Mouse (Mus musculus) brain, embryonic 18.5 days (tissue): ENCODE data around the gene Hrh1.

Source experiments
- DNase-seq: peaks from one replicate; pipeline ENCODE4 v3.0.0-alpha.2; 2012; ENCODE audit warnings: low read depth, low spot score

The Hrh1 gene

DNA sequence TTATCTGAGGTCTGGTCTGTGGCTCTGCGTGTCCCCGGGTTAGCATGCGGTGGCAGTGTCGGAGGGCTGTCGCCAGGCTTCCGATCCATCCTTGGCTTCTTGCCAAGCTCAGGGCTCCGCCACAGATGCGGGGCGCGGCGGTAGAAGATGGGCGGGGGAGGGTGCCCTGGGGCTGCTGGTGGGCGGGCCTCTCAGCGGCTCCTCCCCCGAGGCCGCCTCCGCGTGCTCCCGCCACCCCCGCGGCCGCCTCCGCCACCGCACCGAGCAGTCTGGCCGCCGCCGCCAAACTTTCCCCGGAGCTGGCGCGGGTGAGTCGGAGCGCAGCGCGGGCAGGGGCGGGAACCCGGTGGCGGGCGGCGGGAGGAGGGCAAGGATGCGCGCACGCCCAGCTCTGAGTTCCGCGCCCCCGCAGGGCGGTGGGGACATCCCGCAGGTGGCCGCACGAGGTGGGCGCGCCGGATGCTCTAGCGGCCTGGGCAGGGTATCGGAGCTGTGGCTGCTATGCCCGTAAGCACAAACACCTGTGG is at the start of gene Hrh1:
Hrh1 (plus strand) TSS at position 246 of the 527 bp plus-strand sequence.
- no peak for DNase-seq

DNA sequence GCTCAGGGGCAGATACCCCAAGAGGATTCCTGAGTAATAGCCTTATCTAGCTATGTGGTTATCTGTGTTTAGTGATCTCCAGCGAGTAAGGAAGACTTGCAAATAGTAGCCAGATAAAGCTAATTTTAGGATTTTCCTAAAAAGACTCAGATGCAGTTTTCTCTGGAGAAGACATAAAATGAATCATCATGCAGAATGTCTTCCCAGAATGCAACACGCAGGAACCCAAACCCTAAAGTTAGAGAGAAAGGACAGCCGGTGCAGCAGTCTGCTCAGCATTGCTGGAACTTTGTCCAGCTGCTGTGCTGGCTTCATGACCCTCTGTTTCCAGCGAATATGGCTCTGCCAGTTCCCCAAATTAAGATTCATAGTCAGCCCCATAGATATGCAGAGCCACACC is 43.1 kb upstream of the Hrh1 start:
- no peak for DNase-seq

DNA sequence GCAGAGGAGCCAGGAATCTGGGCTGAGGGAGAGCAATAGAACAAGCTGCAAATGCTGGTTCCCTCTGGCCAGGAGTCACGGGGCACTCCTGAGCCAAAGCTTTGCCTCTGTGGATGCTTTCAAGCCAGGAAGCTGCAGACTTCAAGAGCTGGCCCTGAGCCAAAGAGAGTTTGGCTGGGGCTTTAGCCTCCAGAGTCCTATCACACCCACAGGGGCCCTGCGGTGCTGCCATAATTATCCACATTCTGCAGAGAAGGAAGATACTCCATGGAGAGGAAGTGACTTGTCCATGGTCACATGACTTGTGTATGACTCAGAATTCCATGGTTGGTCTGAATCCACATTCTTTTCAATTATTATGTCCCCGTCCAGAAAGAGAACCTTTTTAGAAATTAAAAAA is 39.6 kb upstream of the Hrh1 start:
- DNase-seq = no peak

DNA sequence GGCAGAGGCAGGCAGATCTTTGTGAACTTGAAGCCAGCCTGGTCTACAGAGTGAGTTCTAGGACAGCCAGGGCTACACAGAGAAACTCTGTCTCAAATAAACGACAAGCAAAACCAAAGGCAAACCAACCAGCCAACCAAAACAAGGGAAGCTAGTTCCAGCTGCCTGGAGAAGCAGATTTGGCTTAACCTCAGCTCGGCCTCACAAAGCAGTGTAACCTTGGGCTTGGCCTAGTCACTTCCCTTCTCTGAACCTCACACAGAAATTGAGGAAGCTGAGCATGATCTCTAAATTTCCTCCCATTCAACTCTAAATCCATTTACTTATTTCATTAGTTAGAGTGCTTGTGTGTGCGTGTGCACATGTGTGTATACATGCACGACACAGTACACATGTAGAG is 35.4 kb upstream of the Hrh1 start:
- DNase-seq = no peak

DNA sequence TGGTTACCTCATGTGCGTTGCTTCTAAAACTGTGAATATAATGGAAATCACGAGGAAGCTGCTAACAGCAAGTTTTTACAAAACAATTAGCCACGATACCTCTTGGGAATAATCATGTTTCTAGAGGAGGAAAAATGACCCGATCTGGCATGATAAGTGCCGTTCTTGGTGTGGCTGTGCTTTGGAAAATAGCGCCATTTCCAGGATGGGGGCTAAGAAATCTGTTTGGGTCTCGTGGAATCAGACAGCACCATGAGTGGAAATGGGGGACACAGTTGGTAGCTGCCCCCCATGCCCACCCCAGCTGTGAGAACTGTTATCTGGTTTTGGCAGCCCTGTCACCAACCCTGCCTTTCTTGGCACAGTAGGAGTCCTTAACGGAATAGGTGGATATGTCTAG is 34.0 kb upstream of the Hrh1 start:
- DNase-seq = no peak

DNA sequence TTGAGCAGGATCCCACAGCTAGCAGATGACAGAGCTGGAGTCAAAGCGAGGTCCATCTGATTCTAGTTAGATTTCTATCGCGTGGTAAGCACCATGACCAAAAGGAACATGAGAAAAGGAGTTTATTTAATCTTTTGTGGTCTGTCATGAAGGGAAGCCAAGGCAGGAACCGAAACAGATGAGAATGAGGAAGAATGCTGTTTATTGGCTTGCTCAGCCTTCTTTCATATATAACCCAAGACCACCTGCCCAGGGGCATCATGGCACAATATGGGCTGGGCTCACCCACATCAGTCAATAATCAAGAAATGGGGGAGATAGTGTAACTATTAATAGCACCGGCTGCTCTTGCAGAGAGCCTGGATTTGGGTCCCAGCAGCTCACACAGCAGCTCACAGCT is 33.0 kb upstream of the Hrh1 start:
- no peak for DNase-seq

DNA sequence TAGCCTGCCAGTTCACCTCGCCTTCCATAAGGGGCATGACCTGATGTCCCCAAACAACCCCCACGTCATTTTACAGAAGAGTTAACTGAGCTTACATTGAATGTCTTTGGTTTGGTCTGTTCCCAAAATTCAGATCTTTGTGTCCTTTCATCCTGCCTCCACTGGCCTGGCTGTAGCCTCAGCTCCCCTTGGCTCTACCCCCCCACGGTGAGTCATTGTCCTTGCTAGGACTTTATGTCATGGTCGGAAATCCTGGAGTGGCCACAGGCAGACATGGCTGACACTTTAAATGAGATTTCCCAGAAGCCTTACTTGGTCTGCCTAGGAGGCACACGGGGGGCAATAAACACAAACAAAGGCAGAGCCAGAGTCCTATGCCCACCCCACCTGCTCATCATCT is 31.5 kb upstream of the Hrh1 start:
- DNase-seq = no peak

DNA sequence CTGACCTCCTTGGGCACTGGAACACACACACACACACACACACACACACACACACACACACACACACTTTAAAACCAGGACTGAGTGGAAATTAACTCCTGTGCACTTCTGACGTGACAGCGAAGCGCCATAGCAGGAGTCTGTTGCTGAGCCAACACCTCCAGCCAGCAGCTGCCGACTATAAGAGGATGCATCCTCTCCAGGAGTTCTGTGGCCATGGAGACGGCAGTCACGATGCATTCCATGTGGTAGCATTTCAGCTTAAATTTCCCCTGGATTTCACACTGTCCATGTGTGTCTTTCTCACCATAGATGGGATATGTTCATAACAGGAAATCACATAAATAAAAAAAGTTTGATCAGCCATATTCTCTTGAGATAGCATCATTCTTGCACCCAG is 30.1 kb upstream of the Hrh1 start:
- DNase-seq = no peak

DNA sequence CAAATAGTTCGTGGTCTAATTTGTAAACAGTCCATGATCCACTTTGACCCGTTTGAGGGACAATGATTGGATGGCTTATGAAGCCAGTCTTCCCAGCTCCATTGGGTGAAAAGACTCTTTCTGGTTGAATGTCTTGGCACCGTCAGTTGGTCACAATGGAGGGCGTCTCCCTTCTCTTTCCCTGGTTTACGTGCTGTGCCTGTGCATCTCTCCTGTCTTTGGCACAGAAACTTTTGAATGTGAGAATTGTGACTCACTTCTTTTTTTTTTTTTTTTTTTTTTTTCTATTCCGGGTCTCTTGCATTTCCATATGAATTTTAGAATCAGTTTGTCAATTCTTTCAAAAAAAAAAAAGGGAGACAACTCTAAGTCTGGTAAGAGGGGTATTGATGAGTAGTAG is 29.5 kb upstream of the Hrh1 start:
- no peak for DNase-seq

DNA sequence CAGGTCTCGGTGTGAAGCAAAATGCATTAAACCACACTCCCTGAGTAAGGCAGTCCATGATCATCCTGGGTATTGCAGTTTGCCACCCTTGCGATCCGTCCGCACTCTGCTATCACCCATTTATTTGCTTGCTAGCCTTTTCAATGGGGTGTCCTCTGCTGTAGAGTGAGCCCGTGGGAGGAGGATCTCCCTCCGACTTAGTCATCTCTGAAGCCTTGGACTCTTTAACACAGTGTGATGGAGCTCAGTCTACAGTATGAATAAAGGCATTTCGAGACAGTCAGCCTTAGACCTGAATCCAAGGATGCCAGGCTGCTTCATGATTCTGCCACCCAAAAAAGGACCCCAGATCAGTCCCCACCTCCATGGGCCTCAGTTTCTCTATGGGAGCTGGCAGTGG is 25.0 kb upstream of the Hrh1 start:
- DNase-seq = no peak

DNA sequence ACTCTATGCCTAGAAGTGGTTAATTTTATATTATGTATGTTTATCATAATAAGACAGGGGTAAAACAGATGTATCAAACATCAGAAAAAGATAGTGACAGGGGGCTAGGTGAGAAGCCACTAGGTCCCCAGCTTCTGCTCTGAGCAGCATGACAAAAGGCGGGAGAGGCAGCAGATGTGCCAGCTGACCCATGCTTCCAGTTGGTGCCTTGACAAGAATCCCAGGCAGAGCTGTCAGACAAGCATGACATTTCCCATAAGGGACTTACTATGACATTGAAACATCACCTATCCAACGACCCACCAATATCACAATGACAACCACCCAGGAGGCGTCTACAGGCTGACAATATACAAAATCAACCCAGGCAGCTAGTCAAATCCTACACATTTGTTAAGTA is 16.9 kb upstream of the Hrh1 start:
- no peak for DNase-seq

DNA sequence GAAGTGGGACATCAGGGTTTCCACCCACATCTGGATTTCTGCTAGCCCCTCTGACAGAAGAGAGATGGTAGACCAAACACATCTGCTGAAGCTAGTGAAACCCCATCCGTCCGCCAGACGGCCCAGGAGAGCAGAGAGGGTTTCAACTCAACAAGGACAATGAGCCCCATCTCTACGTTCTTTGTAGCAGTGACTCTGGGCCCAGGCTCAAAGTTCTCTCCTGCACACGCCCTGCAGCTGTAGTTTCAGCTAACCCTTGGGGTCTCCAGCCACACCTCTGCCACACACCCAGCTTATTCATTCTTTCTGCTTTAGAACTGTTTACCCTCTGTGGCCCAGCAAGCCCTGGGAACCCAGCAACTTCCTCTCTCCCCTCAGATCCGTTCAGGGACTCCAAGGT is 10.4 kb upstream of the Hrh1 start:
- no peak for DNase-seq

DNA sequence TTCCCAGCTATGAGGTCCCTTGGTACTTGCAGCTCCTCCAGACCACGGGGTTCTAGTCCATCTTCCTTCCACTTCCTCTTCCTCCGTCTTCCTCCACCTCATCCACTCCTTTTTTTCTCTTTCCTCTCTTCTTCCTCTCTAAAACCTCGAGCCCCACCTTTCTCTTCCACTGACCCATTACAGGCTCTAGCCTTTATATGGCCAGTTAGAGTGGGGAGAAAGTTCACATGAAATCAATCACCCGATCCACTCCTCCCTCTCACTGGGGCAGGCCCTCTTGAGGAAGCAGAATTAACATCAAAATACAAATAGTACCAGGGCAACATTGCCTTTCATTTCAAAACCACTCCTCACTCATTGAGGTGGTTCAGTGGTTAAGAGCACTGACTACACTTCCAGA is 9.9 kb upstream of the Hrh1 start:
- no peak for DNase-seq

DNA sequence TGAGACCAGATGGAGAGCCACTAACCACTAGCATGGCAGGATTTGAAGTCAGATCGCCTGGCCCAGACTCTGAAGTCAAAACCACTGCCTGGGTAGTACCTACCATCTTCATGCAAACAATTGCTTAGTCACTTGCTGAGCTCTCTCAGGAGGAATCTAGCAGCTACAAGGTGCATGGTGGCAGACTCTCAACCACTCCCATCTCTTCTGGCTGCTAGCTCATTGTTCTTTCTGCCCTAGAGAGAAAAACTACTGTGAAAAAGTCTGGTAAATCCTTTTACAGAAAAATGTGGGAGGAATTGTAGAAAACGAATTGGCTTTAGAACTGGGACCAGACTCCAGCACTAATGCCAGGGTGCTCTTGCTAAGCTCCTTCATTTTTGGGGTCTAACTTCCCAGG is 7.6 kb upstream of the Hrh1 start:
- no peak for DNase-seq

DNA sequence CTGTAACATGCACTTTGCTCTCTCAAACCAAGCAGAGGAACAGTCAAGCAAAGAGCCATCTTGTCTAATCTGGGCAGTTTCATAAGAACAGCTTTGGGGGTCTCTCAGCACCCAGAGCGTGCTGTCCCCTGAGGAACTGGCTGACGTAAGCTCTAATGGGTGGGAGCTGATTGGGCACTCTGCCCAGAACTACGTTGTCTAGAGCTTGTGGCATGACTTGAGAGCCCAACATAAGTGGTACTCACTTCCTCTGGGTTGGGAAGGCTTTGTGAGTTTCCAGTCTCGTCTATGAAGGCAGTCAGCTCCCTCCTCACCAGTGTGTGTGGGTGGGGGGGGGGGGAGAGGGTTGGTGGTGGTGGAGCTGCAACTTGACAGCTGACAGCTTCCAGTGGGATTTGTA is 2.8 kb upstream of the Hrh1 start:
- no peak for DNase-seq

DNA sequence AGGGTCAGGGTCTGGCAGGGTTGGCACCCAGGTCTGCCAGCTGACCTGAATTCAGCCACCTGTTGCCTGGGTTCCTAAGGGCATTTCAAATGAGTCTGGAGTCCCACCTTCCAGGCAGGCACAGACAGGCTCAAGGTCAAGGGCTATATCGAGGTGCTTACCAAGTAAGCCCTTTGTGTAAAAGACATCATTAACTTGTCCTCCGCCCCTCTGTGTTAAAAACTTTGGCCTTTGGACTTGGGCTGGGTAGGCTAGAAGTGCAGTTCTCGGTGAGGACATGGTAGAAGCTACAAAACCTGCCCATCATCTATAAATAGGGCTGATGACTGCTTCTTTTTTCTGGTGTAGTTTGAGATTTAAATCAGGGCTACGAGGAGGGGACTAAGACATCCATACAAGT is 1.1 kb upstream of the Hrh1 start:
- DNase-seq = no peak

DNA sequence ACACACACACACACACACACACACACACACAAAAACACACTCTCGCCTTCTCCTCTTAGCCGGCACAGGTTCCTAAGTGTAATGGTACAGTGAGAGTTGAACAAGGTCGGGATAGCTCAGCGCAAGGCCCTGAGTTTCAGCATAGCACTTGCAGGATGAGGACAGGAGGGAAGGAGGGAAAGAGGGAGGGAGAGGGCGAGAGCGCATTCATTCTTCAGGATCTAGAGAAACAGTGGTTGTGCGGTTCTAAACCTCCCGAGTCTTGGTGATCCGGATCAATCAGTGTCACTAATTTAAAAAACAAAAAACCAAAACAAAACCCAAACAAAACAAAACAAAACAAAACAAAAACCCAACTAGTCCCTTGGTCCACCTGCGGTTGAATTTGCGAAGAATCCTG is 456 bp upstream of the Hrh1 start:
- no peak for DNase-seq

DNA sequence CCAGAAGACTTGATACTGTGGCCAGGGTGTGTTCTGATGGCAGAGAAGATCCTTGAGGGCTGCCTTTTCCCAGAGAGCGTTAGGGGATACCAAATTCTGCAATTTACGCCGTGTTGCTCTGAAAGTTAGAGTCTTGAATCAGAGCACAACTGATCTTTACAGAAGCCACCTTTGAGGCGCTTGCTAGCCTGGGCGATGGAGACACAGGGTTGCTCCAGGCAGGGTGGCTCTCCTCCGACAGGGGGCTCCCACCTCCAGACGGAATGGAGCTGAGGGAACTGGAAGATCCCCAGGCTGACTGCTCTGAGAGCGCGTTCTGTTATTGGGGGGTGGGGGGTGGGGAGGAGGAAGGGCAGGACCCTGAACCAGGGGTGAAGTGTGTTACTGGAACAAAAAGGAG is 890 bp downstream of the Hrh1 start:
- DNase-seq = no peak

DNA sequence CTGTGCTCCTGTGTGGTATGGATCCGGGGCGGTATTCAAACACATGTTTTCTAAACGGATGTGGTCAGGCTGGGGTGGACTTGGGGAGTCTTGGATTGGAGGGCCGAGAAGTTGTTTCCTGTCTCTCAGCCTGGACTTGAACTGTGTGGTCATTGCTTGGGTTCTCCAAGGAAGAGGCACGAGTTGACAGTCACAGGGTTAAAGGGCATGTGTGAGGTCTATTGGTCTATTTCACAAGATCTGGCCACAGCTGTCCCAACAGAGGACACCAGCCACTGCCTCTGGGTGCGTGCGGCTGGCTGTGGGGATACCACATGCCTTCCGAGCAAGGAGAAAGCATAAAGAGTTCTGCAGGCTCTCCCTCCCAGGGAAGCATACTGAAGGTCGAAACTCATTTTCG is 2.7 kb downstream of the Hrh1 start:
- no peak for DNase-seq

DNA sequence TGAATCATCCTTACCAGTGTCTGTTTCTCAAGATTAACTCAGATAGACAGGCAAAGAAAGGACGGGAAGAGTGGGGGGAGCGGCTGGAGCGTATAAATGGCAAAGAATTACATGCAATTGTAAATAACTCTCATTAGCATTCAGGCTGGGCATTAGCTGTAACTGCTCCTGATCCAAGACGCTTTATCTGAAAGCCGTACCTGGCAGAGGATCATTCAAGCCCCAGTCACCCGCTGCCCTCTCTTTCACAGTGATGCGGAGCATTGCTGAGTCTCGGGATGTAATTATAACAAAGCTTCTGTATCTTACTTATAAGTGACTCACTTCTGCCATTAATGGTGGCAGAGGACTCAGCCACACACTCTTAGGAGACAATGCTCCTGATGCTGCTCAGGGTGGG is 3.1 kb downstream of the Hrh1 start:
- no peak for DNase-seq

DNA sequence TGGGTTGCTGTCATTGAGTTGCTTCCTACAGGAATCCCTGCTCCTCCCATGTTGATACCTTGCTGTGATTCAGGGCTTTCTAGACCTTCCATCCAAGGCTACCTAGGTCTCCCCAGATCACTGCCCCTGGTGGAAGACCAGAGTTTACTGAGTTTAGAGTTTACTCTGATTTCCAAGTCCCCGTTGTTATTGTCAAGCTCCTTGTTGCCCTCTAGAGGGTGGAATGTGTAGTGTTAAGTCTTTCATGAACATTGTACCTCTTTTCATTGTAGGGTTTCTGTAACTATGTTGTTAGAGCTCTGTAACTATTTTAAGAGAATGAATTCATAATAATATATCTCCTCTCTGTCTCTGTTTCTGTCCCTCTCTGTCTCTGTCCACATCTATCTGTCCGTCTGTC is 4.4 kb downstream of the Hrh1 start:
- no peak for DNase-seq

DNA sequence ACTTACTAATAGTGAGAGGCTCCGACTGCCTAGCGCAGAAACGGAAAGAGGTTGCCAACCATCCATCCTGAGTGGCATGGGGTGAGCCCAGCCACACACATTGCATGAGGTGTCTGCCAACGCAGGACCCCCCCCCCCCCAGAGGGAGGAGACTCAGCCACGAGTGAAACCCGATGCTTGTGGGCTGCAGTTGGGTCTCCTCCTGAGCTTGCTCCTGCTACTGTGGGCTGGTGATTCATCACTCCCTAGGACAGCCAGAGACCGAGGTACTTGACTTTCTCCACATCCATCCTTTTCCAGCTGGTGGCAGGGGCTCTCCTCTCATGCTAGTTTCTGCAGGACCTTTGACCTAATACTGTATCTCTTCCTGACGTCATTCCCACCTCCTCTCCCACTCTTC is 5.9 kb downstream of the Hrh1 start:
- DNase-seq = no peak

DNA sequence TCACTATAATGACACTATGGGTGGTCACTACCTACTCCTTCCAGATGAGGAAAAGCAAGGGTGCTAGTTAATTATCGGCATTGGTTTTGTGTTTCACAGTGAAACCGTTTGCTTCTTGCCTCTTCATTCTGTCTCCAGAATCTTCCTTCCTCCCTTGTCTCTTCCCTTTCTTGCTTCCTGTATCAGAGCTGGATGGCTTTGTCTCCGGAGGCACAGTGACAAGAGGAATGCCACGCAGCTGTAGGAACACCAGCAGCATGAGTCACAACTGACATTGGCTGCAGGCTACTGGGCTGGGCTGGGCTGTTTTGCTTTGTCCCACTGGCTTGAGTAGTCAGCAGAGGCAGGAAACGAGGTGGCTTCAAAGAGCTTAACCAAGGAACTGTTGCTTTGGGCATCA is 6.4 kb downstream of the Hrh1 start:
- no peak for DNase-seq

DNA sequence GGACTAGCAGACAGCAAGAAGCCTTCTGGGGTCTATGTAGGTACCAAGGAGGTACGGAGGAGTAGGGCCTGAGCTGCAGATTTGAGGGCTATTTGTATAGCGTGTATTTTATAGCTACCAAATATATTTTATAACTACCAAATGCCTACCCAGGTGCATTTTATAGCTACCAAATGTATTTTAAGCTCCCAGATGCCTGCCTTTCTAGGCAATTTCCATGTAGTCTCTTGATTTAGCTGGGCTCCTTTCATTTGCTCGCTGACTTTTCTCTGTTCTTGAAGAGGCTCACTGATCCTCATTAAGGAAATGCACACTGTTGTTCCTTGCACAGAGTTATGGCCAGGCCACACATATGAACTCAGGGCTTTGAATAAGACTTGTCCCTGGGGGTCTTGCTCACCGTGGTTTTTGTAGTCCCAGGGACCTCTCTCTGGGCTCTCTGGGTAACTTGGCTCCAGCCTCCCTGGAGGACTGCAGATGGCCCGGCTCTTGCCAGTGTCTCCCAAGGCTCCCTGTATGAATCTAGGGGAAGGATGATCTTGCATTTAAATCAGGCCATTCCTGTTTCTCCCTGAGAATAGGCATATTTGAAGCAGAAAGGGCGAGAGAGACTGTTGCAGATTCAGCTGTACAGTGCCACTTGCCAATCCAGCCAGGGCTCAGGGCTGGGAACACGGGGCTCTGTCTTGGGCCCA is 7.2 kb downstream of the Hrh1 start:
- DNase-seq = no peak
